Mouse (Mus musculus) stomach, postnatal 0 days (tissue): ENCODE data around the gene Sugct.

Experiments used
- CTCF ChIP-seq: IDR thresholded peaks from 2 replicates; pipeline ENCODE4 v1.5.1; 2016; ENCODE audit warnings: antibody characterized with exemption, low read depth, mild to moderate bottlenecking, moderate library complexity
- EP300 ChIP-seq: optimal IDR thresholded peaks from 2 replicates; pipeline ENCODE3; 2016; ENCODE audit warnings: antibody characterized with exemption

DNA sequence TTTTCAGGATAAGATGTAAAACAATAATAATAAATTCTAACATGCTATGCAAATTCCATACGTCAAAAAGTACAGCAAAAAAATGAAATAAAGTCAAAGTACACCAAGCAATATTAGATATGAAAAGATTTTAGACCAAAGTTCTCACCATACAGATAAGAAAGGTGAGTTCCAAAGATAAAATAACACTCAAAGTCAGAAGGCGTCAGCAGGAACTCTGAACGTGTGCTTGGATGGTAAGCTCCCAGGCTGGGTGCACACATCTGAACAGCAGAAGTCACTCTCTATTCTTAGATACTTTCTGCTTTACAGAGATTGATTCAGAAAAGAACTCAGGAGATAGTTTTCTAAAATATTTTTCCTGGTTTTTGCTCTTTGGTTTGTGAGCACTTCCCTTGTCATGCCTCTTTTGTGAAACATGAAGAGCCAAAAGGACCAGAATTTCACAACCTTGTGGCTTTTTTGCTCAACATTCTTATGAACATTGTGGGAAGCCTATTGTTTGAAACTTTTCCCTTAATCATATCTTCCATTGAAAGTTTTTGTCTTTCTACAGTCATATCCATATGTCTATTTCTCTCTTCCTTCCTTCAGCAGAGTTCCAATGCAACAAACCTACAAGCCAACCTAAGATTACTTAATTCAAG, 110.0 kb downstream of the Sugct start:
- no peak for TF ChIP-seq CTCF
- TF ChIP-seq EP300, result no peak
